ENCODE assay signal across 8 mouse cellular contexts in the genomic region with DNA sequence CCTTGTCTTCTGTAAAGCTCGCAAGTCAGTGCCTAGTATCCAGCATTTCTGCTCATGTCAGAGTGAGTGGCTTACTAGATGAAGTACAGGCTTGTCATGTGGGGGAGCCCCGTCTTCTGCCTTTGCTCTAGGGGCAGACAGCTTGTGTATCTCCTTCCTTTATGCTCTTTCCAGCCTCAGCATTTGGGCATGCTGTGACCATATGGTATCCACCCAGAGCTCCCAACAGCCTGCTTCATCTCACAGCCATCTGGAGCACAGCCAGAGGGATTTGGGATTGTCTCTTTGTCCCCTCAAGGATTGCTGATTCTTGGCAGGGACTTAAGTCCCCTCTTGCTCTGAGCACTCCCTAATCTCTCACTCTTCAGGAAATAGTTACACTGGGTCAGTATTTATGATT. TPM values are rescaled to one million over a fixed set of nuclear protein-coding genes. Genes with fewer than 3 reads are reported as not detected.
A peak's percentile ranks its signal among the peaks of the same experiment; 100 is the strongest.
DNase-seq lines count a peak whose midpoint lies in the region; ATAC-seq lines count a peak whose summit lies in the region.
"Had no signal": no experiment of that assay in that cellular context is flagged by ENCODE, and none has a peak within 500 bp of the region (broad histone marks: within the 10 kb centered on the region; RNA-seq: fewer than 3 reads in every experiment).

No protein-coding gene starts in this region.

- no peak for ATAC-seq in neural tube, embryonic 11.5 days (ENCODE audit: insufficient read depth, low FRiP score, low TSS enrichment)
- ATAC-seq in embryonic facial prominence, embryonic 15.5 days (ENCODE audit: insufficient number of reproducible peaks, low FRiP score, low TSS enrichment, low read depth), result no peak
- ATAC-seq in stomach, embryonic 16.5 days (ENCODE audit: insufficient read depth, low FRiP score), result peak; percentile 73

- H3K36me3 ChIP-seq in neural tube, embryonic 11.5 days (ENCODE audit: control insufficient read depth, insufficient read depth, low read length), result peaks cover 22% of the 10 kb centered on the region
- peaks cover 90% of the 10 kb centered on the region for H3K36me3 ChIP-seq in embryonic facial prominence, embryonic 15.5 days
- H3K36me3 ChIP-seq in stomach, embryonic 16.5 days (ENCODE audit: control insufficient read depth, insufficient read depth, low read length), result peaks cover 20% of the 10 kb centered on the region; the same call in 1 of the 2 replicates

- peak overlapping the region; percentile 39; the same call in 1 of the 2 replicates for H3K27ac ChIP-seq in neural tube, embryonic 11.5 days (ENCODE audit: low read depth, low read length)
- peak overlapping the region; percentile 35; the same call in 1 of the 2 replicates for H3K27ac ChIP-seq in embryonic facial prominence, embryonic 15.5 days (replicated peaks)
- H3K27ac ChIP-seq in stomach, embryonic 16.5 days (ENCODE audit: low read length), result peak overlapping the region; percentile 63; the same call in 1 of the 2 replicates

- H3K4me1 ChIP-seq in neural tube, embryonic 11.5 days (ENCODE audit: control insufficient read depth, insufficient read depth, low read length), result no peaks in the 10 kb centered on the region
- no peaks in the 10 kb centered on the region for H3K4me1 ChIP-seq in embryonic facial prominence, embryonic 15.5 days
- peaks cover 20% of the 10 kb centered on the region for H3K4me1 ChIP-seq in stomach, embryonic 16.5 days (ENCODE audit: control insufficient read depth, insufficient read depth, low read length)

- H3K4me2 ChIP-seq in neural tube, embryonic 11.5 days (ENCODE audit: low read depth), result no peak overlapping the region
- no peak overlapping the region for H3K4me2 ChIP-seq in embryonic facial prominence, embryonic 15.5 days (replicated peaks)
- no peak overlapping the region for H3K4me2 ChIP-seq in stomach, embryonic 16.5 days (ENCODE audit: low read depth, low read length)

- H3K4me3 ChIP-seq in neural tube, embryonic 11.5 days (ENCODE audit: low read depth, low read length), result no peak overlapping the region
- no peak overlapping the region for H3K4me3 ChIP-seq in embryonic facial prominence, embryonic 15.5 days (replicated peaks)
- H3K4me3 ChIP-seq in stomach, embryonic 16.5 days (replicated peaks; ENCODE audit: low read length), result no peak overlapping the region
- H3K4me3 ChIP-seq: erythroblast, embryonic 14.5 days had no signal

- H3K9ac ChIP-seq in neural tube, embryonic 11.5 days (ENCODE audit: low read length), result 0 out of 2 replicates have a peak overlapping the region, but pooled peaks have one; percentile 18
- no peak overlapping the region for H3K9ac ChIP-seq in embryonic facial prominence, embryonic 15.5 days
- H3K9ac ChIP-seq in stomach, embryonic 16.5 days (ENCODE audit: low read length), result no peak overlapping the region

- H3K9me3 ChIP-seq in neural tube, embryonic 11.5 days (ENCODE audit: control insufficient read depth, low read length), result no peaks in the 10 kb centered on the region
- no peaks in the 10 kb centered on the region for H3K9me3 ChIP-seq in embryonic facial prominence, embryonic 15.5 days (replicated peaks)
- no peaks in the 10 kb centered on the region for H3K9me3 ChIP-seq in stomach, embryonic 16.5 days (replicated peaks; ENCODE audit: control insufficient read depth, low read length)

- no peak for DNase-seq in neural tube, embryonic 11.5 days (ENCODE audit: low spot score)
- DNase-seq in neural tube, embryonic 10.5 days (ENCODE audit: extremely low spot score, low spot score), result no peak
- DNase-seq in kidney, postnatal 10 days, result peak; percentile 91
- no peak for DNase-seq in frontal cortex, postnatal 25 days (ENCODE audit: low spot score in 2 of 2)
- DNase-seq in ovary, postnatal 14 days (ENCODE audit: low spot score), result no peak

- no peaks in the 10 kb centered on the region for H3K27me3 ChIP-seq in neural tube, embryonic 11.5 days (ENCODE audit: control insufficient read depth, insufficient read depth, low read length)
- H3K27me3 ChIP-seq in embryonic facial prominence, embryonic 15.5 days, result no peaks in the 10 kb centered on the region
- no peaks in the 10 kb centered on the region for H3K27me3 ChIP-seq in stomach, embryonic 16.5 days (ENCODE audit: control insufficient read depth, insufficient read depth, low read length)

- WGBS in neural tube, embryonic 11.5 days, result 70% methylated on average over 2 of the region's 2 CpGs
- WGBS in embryonic facial prominence, embryonic 15.5 days, result 68% methylated on average over 2 of the region's 2 CpGs
- WGBS in stomach, embryonic 16.5 days, result 56% methylated on average over 2 of the region's 2 CpGs

RNA-seq across cellular contexts. Expression of gene Cmtr1, which starts 19.8 kb away (rescaled TPM):
- polyA plus RNA-seq in neural tube, embryonic 11.5 days (2014; fragmentation: Nextera tagmentation; extraction: Ambion mirVana), result 138 and 147 TPM in 2 replicates
- polyA plus RNA-seq in embryonic facial prominence, embryonic 15.5 days (2015; fragmentation: Nextera tagmentation; extraction: Ambion mirVana), result 108 and 110 TPM in 2 replicates
- 102 and 110 TPM in 2 replicates for polyA plus RNA-seq in stomach, embryonic 16.5 days (2015; fragmentation: Nextera tagmentation; extraction: Ambion mirVana)

RNA-seq across cellular contexts. Expression of gene Ccdc167, which starts 36.7 kb away (rescaled TPM):
- polyA plus RNA-seq in neural tube, embryonic 11.5 days (2014; fragmentation: Nextera tagmentation; extraction: Ambion mirVana), result 16.1 and 16.4 TPM in 2 replicates
- polyA plus RNA-seq in embryonic facial prominence, embryonic 15.5 days (2015; fragmentation: Nextera tagmentation; extraction: Ambion mirVana), result 10.7 and 11.0 TPM in 2 replicates
- 11.0 and 14.5 TPM in 2 replicates for polyA plus RNA-seq in stomach, embryonic 16.5 days (2015; fragmentation: Nextera tagmentation; extraction: Ambion mirVana)
